Mouse (Mus musculus): ENCODE data around the gene Mrpl27. TPM values are rescaled to one million over a fixed set of nuclear protein-coding genes. Genes with fewer than 3 reads are reported as not detected.

Gene Mrpl27
- polyA plus RNA-seq, 1 experiment from 2014 or later: 134 TPM

GRCm38 (mm10) chr11:94629199-94629883 is 24.2 kb upstream of the Mrpl27 start, which contains the start of gene Lrrc59:
Gene Lrrc59, plus strand, starts transcription at chr11:94629767.
- peak within 1 kb of the TSS; percentile 100 for H3K4me3 ChIP-seq (ENCODE audit: low read depth, low read length)
- no peaks in the 10 kb centered on the region for H3K9me3 ChIP-seq (replicated peaks; ENCODE audit: control insufficient read depth, low read length, poor library complexity, severe bottlenecking)
- peak within 1 kb of the TSS; percentile 89 for H3K9ac ChIP-seq (ENCODE audit: low read depth, low read length)
- peaks cover 6% of the 10 kb centered on the region for H3K4me1 ChIP-seq (ENCODE audit: control insufficient read depth, insufficient read depth, low read length)
- peak within 1 kb of the TSS; percentile 69; the same call in 1 of the 2 replicates for H3K27ac ChIP-seq (ENCODE audit: low read length)
- ATAC-seq: peak; percentile 98
- peaks cover 13% of the 10 kb centered on the region for H3K36me3 ChIP-seq (ENCODE audit: control insufficient read depth, insufficient read depth, low read length)
- H3K27me3 ChIP-seq (ENCODE audit: control insufficient read depth, insufficient read depth, low read depth, low read length): no peaks in the 10 kb centered on the region
- peak within 1 kb of the TSS; percentile 65 for H3K4me2 ChIP-seq (ENCODE audit: low read length)
- WGBS: 8% methylated on average over 33 of the region's 41 CpGs

GRCm38 (mm10) chr11:94629884-94630198 is 23.7 kb upstream of the Mrpl27 start:
- H3K4me1 ChIP-seq (ENCODE audit: control insufficient read depth, insufficient read depth, low read length): peaks cover 6% of the 10 kb centered on the region
- no peaks in the 10 kb centered on the region for H3K27me3 ChIP-seq (ENCODE audit: control insufficient read depth, insufficient read depth, low read depth, low read length)
- peaks cover 17% of the 10 kb centered on the region for H3K36me3 ChIP-seq (ENCODE audit: control insufficient read depth, insufficient read depth, low read length)
- peak overlapping the region; percentile 65 for H3K4me2 ChIP-seq (ENCODE audit: low read length)
- H3K27ac ChIP-seq (ENCODE audit: low read length): peak overlapping the region; percentile 69; the same call in 1 of the 2 replicates
- peak overlapping the region; percentile 100 for H3K4me3 ChIP-seq (ENCODE audit: low read depth, low read length)
- peak; percentile 79; the same call in 1 of the 2 replicates for ATAC-seq
- H3K9ac ChIP-seq (ENCODE audit: low read depth, low read length): peak overlapping the region; percentile 89
- under 1% methylated on average over 28 of the region's 28 CpGs for WGBS
- H3K9me3 ChIP-seq (replicated peaks; ENCODE audit: control insufficient read depth, low read length, poor library complexity, severe bottlenecking): no peaks in the 10 kb centered on the region

DNA sequence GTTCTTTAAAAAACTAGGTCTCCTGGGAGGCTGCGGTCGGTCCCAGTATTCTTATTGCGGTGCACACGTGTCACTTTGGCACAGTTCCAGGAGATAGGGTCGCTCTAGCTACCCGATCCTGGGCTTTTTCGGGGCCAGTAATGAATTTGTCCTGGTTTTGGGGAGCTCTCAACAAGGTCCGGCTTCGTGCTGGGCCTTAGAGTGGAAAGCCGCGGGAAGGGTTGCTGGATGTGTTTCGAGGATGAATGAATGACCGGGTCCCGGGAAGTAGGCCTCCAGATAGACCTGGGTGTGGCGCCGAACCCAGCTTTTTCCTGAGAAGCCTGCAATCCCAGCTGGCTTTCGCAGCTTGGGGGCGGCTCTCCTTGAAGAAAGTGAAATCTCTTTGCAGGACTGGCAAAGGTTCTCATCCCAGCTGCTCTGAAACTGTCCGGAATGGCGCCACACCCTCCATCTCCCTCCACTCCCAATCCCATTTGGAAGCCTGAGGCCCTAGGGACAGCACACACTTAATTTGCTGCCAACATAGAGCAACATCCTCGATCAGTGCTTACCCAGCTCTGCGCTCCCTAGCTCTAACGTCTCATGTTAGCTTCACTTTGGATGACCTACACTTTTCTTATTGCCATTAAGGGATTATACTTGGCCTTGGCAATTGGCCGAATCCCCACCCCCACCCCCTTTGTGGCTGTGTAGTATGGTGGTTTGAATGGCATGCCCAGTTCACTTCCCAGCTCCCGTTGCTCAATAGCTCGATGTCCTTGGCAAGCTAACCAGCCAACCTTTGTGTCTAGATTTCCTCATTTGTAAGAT is 23.2 kb upstream of the Mrpl27 start:
- no peaks in the 10 kb centered on the region for H3K9me3 ChIP-seq (replicated peaks; ENCODE audit: control insufficient read depth, low read length, poor library complexity, severe bottlenecking)
- H3K9ac ChIP-seq (ENCODE audit: low read depth, low read length): peak overlapping the region; percentile 89
- H3K27ac ChIP-seq (ENCODE audit: low read length): peak overlapping the region; percentile 69; the same call in 1 of the 2 replicates
- H3K27me3 ChIP-seq (ENCODE audit: control insufficient read depth, insufficient read depth, low read depth, low read length): no peaks in the 10 kb centered on the region
- peak overlapping the region; percentile 100 for H3K4me3 ChIP-seq (ENCODE audit: low read depth, low read length)
- peak overlapping the region; percentile 65 for H3K4me2 ChIP-seq (ENCODE audit: low read length)
- H3K4me1 ChIP-seq (ENCODE audit: control insufficient read depth, insufficient read depth, low read length): peaks cover 6% of the 10 kb centered on the region
- H3K36me3 ChIP-seq (ENCODE audit: control insufficient read depth, insufficient read depth, low read length): peaks cover 22% of the 10 kb centered on the region
- WGBS: 12% methylated on average over 26 of the region's 26 CpGs
- no peak for ATAC-seq

- 97% methylated on average over 5 of the region's 5 CpGs for WGBS
- no peaks in the 10 kb centered on the region for H3K27me3 ChIP-seq (ENCODE audit: control insufficient read depth, insufficient read depth, low read depth, low read length)
- no peak overlapping the region for H3K4me2 ChIP-seq (ENCODE audit: low read length)
- H3K4me3 ChIP-seq (ENCODE audit: low read depth, low read length): no peak overlapping the region
- H3K9ac ChIP-seq (ENCODE audit: low read depth, low read length): no peak overlapping the region
- ATAC-seq: no peak
- H3K9me3 ChIP-seq (replicated peaks; ENCODE audit: control insufficient read depth, low read length, poor library complexity, severe bottlenecking): no peaks in the 10 kb centered on the region
- peaks cover 6% of the 10 kb centered on the region for H3K4me1 ChIP-seq (ENCODE audit: control insufficient read depth, insufficient read depth, low read length)
- no peak overlapping the region for H3K27ac ChIP-seq (ENCODE audit: low read length)
- peaks cover 34% of the 10 kb centered on the region for H3K36me3 ChIP-seq (ENCODE audit: control insufficient read depth, insufficient read depth, low read length)
These were observed 21.6 kb upstream of the Mrpl27 start for GRCm38 (mm10) chr11:94631969-94632368.

DNA sequence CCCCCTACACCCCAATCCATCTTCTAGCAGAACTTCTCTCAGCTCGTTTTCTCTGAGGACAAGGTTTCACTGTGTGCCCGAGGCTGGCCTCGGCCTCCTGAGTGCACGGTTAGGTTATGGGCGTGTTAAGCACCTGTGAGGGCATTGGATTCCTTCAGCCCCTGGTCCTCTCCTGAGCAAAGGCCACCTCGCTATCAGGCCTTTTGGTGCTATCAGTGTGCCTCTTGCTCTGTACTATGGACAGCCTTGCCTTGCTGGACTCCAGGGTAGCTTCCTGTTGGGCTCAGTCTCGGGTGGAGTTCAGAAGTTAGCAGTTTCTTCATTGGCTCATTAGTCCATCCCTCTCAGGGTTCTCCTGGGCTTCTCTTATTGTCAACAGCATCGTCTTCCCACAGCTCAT is 20.6 kb upstream of the Mrpl27 start:
- WGBS: 92% methylated on average over 8 of the region's 8 CpGs
- Histone ChIP-seq H3K4me2 (ENCODE audit: low read length) (no peak overlapping the region), H3K4me3 (ENCODE audit: low read depth, low read length) (no peak overlapping the region), H3K9ac (ENCODE audit: low read depth, low read length) (no peak overlapping the region), H3K9me3 (replicated peaks; ENCODE audit: control insufficient read depth, low read length, poor library complexity, severe bottlenecking) (no peaks in the 10 kb centered on the region), H3K4me1 (ENCODE audit: control insufficient read depth, insufficient read depth, low read length) (peaks cover 6% of the 10 kb centered on the region), H3K27ac (ENCODE audit: low read length) (no peak overlapping the region), H3K36me3 (ENCODE audit: control insufficient read depth, insufficient read depth, low read length) (peaks cover 42% of the 10 kb centered on the region), H3K27me3 (ENCODE audit: control insufficient read depth, insufficient read depth, low read depth, low read length) (no peaks in the 10 kb centered on the region)
- no peak for ATAC-seq

GRCm38 (mm10) chr11:94634431-94634830 is 19.1 kb upstream of the Mrpl27 start:
- 92% methylated on average over 5 of the region's 5 CpGs for WGBS
- no peak overlapping the region for H3K9ac ChIP-seq (ENCODE audit: low read depth, low read length)
- no peaks in the 10 kb centered on the region for H3K9me3 ChIP-seq (replicated peaks; ENCODE audit: control insufficient read depth, low read length, poor library complexity, severe bottlenecking)
- H3K36me3 ChIP-seq (ENCODE audit: control insufficient read depth, insufficient read depth, low read length): peaks cover 53% of the 10 kb centered on the region
- ATAC-seq: no peak
- no peak overlapping the region for H3K4me3 ChIP-seq (ENCODE audit: low read depth, low read length)
- no peak overlapping the region for H3K27ac ChIP-seq (ENCODE audit: low read length)
- peaks cover 6% of the 10 kb centered on the region for H3K4me1 ChIP-seq (ENCODE audit: control insufficient read depth, insufficient read depth, low read length)
- H3K27me3 ChIP-seq (ENCODE audit: control insufficient read depth, insufficient read depth, low read depth, low read length): no peaks in the 10 kb centered on the region
- no peak overlapping the region for H3K4me2 ChIP-seq (ENCODE audit: low read length)

DNA sequence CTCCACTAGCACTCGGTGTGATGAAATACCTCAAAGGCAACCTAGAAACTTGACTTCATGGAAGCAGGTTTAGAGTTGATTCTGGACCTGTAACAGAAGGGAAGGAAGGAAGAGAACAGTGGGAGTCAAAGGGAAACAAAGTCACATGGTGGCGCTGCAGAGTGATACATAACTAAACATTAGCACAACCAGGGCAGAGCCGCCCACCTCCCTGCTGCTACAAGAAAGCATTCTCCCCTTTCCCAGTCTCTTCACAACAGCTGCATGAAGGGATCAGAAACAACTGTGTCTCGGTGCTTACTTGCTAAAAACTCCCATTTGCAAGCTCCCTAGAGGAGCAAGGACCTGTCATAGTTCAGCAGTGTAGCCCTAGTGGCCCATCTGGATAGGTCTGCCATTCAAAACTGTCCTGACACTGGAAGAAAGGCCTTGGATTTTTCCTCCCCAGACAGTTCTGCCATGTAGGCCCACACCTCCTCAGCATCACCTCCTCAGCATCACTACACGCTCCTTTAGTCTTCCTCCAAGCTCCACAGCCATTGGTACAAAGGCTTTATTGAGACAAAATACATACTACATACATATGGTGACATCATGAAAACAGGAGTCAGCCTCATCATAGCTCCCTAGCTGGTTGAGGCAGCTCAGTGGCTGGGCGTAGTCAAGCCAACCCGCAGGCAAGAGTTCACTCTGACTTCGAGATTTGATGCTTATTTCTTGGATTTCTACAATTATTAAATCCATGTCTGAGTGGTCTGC is 8.9 kb upstream of the Mrpl27 start:
- Histone ChIP-seq H3K36me3 (ENCODE audit: control insufficient read depth, insufficient read depth, low read length) (peaks cover 46% of the 10 kb centered on the region), H3K9ac (ENCODE audit: low read depth, low read length) (no peak overlapping the region), H3K4me3 (ENCODE audit: low read depth, low read length) (no peak overlapping the region), H3K4me2 (ENCODE audit: low read length) (no peak overlapping the region), H3K9me3 (replicated peaks; ENCODE audit: control insufficient read depth, low read length, poor library complexity, severe bottlenecking) (no peaks in the 10 kb centered on the region), H3K27me3 (ENCODE audit: control insufficient read depth, insufficient read depth, low read depth, low read length) (no peaks in the 10 kb centered on the region), H3K27ac (ENCODE audit: low read length) (no peak overlapping the region), H3K4me1 (ENCODE audit: control insufficient read depth, insufficient read depth, low read length) (no peaks in the 10 kb centered on the region)
- 94% methylated on average over 8 of the region's 8 CpGs for WGBS
- ATAC-seq: no peak

GRCm38 (mm10) chr11:94646457-94646856 is 7.1 kb upstream of the Mrpl27 start:
- Histone ChIP-seq H3K4me2 (ENCODE audit: low read length) (no peak overlapping the region), H3K4me1 (ENCODE audit: control insufficient read depth, insufficient read depth, low read length) (no peaks in the 10 kb centered on the region), H3K9ac (ENCODE audit: low read depth, low read length) (no peak overlapping the region), H3K27me3 (ENCODE audit: control insufficient read depth, insufficient read depth, low read depth, low read length) (no peaks in the 10 kb centered on the region), H3K4me3 (ENCODE audit: low read depth, low read length) (no peak overlapping the region), H3K27ac (ENCODE audit: low read length) (no peak overlapping the region), H3K9me3 (replicated peaks; ENCODE audit: control insufficient read depth, low read length, poor library complexity, severe bottlenecking) (no peaks in the 10 kb centered on the region), H3K36me3 (ENCODE audit: control insufficient read depth, insufficient read depth, low read length) (peaks cover 33% of the 10 kb centered on the region)
- 96% methylated on average over 4 of the region's 4 CpGs for WGBS
- ATAC-seq: no peak

Measured in midbrain, embryonic 16.5 days (tissue).